Mouse (Mus musculus) embryonic facial prominence, embryonic 10.5 days (tissue): Measurements from ENCODE around the gene Sp110. TPM values are rescaled to one million over a fixed set of nuclear protein-coding genes. Genes with fewer than 3 reads are reported as not detected.
"Not testable (repeated sequence)": the region's sequence is repeated elsewhere in the genome, so short reads cannot be mapped to it uniquely, and the experiment has no call there.

Experiments
- DNase-seq: peaks from one replicate; pipeline ENCODE4 v3.0.0-alpha.2; 2017; ENCODE audit warnings: low spot score
- H3K27ac ChIP-seq: fragments of 300-500 bp; sonication (generic); replicated peaks from 2 replicates; pipeline ENCODE4 v1.5.1; 2016; ENCODE audit warnings: mild to moderate bottlenecking
- H3K27me3 ChIP-seq: fragments of 300-500 bp; sonication (generic); replicated peaks from 2 replicates; pipeline ENCODE4 v1.6.1; 2016; ENCODE audit warnings: low read depth, mild to moderate bottlenecking; ENCODE audit not compliant: poor library complexity, severe bottlenecking
- H3K36me3 ChIP-seq: fragments of 300-500 bp; sonication (generic); replicated peaks from 2 replicates; pipeline ENCODE4 v1.6.1; 2016; ENCODE audit warnings: mild to moderate bottlenecking, moderate library complexity
- H3K4me1 ChIP-seq: fragments of 300-500 bp; sonication (generic); 2 replicates; pipeline ENCODE4 v1.6.1; 2016
- H3K4me3 ChIP-seq: fragments of 300-500 bp; sonication (generic); 2 replicates; pipeline ENCODE4 v1.5.1; 2016; ENCODE audit warnings: mild to moderate bottlenecking, moderate library complexity
- H3K9me3 ChIP-seq: fragments of 300-500 bp; sonication (generic); 2 replicates; pipeline ENCODE4 v1.6.1; 2016; ENCODE audit warnings: mild to moderate bottlenecking
- WGBS: fragments of 180-500 bp; shearing (Covaris S2); methylation state at CpG from one replicate; pipeline ENCODE4 v1.1.7; 2016; 5-methylcytosine and 5-hydroxymethylcytosine counted together
- polyA plus RNA-seq: library from polyadenylated mRNA; unstranded; fragments of >200 nt; fragmentation: Nextera tagmentation; extraction: Ambion mirVana; gene quantifications from 2 replicates; pipeline ENCODE4 v1.2.1, GENCODE M21; 2016

Sp110 gene
- 0.38 and 0.69 TPM in 2 replicates for polyA plus RNA-seq

GRCm38 (mm10) chr1:85598271-85599012 is at the start of gene Sp110:
Sp110 (minus strand) TSS chr1:85598817.
- not testable (repeated sequence) for H3K9me3 ChIP-seq, H3K4me3 ChIP-seq, H3K27ac ChIP-seq, H3K27me3 ChIP-seq, H3K36me3 ChIP-seq, DNase-seq, H3K4me1 ChIP-seq
- 77% methylated on average over 17 of the region's 17 CpGs for WGBS

DNA sequence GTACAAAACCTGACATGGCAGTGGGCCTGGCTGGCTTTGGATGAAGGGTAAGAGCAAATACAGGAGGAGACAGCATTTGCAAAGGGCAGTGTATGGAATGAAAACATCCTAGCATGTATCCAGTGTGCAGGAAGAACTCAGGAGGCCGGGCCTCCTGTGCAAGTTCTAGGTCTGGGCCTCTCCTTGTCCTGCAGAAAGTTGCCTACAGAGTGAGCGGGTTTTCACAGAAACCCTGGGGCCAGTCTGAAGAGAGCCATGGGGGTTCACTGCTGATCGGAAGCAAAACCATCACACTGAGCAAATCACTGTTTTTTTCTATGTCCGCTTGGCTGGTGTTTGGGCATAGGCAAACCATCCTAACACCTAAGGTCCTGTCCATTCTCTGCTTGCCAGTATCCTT is 39.5 kb upstream of the Sp110 start:
- H3K36me3 ChIP-seq, DNase-seq, H3K27me3 ChIP-seq, H3K4me3 ChIP-seq, H3K9me3 ChIP-seq, H3K27ac ChIP-seq, H3K4me1 ChIP-seq: not testable (repeated sequence)
- 82% methylated on average over 4 of the region's 4 CpGs for WGBS

DNA sequence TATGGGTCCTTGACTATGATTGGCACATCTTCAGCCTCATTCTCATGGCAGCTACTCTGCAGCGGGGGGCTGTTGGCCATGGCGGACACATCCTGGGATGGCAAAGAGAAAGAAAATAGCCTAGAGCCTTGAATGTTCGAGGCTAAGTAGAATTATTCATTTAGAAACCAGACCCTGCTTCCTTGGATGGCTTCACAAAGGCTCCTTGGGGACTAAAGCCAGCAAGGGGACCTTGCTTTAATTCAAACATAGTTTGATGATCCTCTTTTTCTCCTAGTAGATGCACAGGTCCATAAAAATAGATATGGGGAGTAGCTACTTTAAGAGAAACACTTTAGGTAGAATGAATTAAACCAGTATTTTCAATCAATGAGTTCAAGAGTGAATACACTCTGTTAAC is 38.3 kb upstream of the Sp110 start:
- not testable (repeated sequence) for H3K36me3 ChIP-seq, H3K27ac ChIP-seq, H3K4me1 ChIP-seq, H3K27me3 ChIP-seq, H3K9me3 ChIP-seq, DNase-seq, H3K4me3 ChIP-seq
- WGBS, result 63% methylated on average over 3 of the region's 3 CpGs

- not testable (repeated sequence) for H3K4me3 ChIP-seq, H3K9me3 ChIP-seq, H3K27me3 ChIP-seq, H3K4me1 ChIP-seq, DNase-seq, H3K27ac ChIP-seq, H3K36me3 ChIP-seq
- 71% methylated on average over 1 of the region's 1 CpGs for WGBS
These were observed 20.1 kb upstream of the Sp110 start for GRCm38 (mm10) chr1:85618689-85619088.

DNA sequence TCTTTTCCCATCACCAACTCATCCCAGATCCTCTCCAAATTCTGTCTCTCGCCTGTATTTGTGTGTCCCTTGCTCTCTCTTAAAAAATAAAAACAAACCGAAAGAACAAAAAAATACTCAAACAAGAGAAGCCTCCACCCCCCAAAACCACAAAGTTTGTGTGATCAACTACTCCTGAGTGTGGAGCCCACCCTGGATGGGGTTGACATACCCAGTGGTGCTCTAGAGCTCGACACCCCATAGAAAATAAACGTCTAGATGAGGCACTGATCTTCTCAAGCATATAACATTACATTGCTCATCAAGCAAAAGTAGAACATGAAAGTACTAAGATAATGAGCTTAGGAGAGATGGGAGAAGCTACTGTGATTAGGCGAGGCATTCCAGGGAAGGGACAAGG is 18.5 kb upstream of the Sp110 start:
- H3K4me1 ChIP-seq, H3K27me3 ChIP-seq, H3K27ac ChIP-seq, DNase-seq, H3K9me3 ChIP-seq, H3K36me3 ChIP-seq, H3K4me3 ChIP-seq: not testable (repeated sequence)
- 68% methylated on average over 4 of the region's 5 CpGs for WGBS

DNA sequence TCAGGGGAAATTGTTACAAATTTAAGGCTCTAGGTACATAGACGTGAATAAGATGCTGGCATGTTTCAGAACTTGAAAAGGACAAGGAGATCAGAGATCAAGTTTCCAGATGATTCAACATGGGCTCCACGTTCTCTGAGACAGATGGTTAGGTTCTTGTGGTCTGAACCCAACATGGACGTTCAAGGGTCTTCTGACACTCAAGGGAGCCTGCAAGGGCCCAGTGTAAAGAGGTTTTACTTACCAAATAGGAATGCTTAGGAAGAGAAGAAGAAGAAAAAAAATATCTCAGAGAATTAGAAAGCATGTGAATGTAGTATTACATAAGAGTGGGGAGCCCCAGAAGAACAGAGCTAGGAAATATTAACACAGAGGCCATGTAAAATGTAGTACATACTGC is 17.2 kb upstream of the Sp110 start:
- peaks cover 11% of the 10 kb centered on the region for H3K9me3 ChIP-seq
- not testable (repeated sequence) for H3K36me3 ChIP-seq, H3K27me3 ChIP-seq, H3K4me1 ChIP-seq, DNase-seq, H3K27ac ChIP-seq, H3K4me3 ChIP-seq
- 67% methylated on average over 3 of the region's 3 CpGs for WGBS

DNA sequence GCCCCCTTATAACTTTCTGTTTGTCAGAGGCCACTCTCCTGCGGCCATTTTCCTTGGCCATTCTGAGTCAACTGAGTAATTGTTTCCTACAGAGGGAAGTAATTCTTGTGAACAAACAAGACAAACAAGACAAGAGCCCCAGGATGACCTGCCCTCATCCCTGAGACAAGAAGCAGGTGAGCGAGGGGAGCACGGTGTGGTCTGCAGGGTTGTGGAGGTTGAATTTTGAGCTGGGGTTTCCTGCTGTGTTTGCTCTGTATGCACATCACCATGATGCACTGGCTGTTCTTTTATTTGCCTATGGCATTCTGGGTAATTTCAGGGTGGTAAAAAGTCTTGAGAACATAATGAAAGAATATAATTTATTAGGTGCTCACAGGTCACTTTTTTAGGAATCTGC is 16.5 kb upstream of the Sp110 start:
- not testable (repeated sequence) for H3K4me1 ChIP-seq, H3K27ac ChIP-seq, H3K27me3 ChIP-seq, DNase-seq, H3K4me3 ChIP-seq, H3K36me3 ChIP-seq
- peaks cover 13% of the 10 kb centered on the region for H3K9me3 ChIP-seq
- 93% methylated on average over 3 of the region's 3 CpGs for WGBS

DNA sequence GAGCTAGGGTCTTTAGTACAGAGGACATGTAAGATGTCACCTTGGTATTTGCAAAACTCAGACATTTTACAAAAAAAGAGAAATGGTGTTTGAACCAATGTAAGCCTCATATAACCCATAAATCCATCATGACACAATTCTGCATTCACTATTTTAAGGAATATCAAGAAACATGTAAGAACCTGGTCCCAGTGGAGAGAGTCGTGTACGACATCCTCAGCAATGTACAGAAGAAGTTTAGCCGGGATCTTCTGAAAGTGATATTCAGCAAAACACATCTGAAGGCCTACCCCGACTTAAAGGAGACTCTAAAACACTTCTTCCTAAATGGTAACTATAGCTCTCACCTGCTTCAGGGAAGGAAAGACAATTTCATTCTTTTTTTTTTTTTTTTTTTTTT is 12.0 kb upstream of the Sp110 start:
- H3K9me3 ChIP-seq, DNase-seq, H3K4me1 ChIP-seq, H3K36me3 ChIP-seq, H3K4me3 ChIP-seq, H3K27ac ChIP-seq, H3K27me3 ChIP-seq: not testable (repeated sequence)
- no CpG with 5 or more reads among the region's 4 CpGs for WGBS

DNA sequence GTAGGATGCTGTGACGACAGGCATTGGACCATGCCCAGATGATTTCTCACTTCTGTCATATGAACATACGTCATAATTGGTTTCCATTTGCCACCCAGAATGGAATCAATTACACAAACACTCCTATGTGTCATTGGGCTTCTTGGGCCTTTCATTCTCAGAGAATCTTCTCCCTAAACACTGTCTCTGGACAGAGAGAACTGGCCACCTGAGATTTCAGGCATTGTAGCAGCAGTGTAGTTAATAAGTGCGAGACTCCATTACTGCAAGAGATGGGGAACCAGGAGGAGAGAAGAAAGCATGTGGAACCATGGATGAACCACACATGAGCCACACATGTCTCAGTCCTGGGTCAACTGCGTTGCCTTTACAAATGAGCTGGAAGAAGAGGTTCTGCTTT is 9.7 kb upstream of the Sp110 start:
- H3K4me3 ChIP-seq, H3K9me3 ChIP-seq, DNase-seq, H3K27ac ChIP-seq, H3K4me1 ChIP-seq, H3K27me3 ChIP-seq, H3K36me3 ChIP-seq: not testable (repeated sequence)
- 80% methylated on average over 3 of the region's 4 CpGs for WGBS

DNA sequence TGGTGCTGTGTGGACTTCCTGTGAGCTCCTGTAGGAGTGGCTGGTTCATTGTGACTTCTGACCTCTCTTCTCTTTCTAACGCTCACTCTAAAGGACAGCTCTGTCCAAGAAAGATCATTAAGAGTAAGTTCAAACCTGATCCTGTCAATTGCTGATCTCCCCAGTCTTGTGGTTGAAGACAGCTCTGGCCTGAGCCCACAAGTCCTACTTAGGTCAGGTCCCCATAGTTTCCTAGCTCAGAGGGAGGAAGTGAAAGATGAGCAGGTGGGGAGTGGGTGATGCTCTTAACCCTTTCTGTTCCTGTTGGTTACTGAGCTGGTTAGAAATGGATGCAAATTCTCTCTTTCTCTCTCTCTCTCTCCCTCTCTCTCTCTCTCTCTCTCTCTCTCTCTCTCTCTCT is 5.7 kb upstream of the Sp110 start:
- DNase-seq, H3K27me3 ChIP-seq, H3K36me3 ChIP-seq, H3K9me3 ChIP-seq, H3K4me1 ChIP-seq, H3K4me3 ChIP-seq, H3K27ac ChIP-seq: not testable (repeated sequence)
- WGBS, result 67% methylated on average over 1 of the region's 1 CpGs

- H3K4me3 ChIP-seq, H3K9me3 ChIP-seq: not testable (repeated sequence)
These were observed 2.2 kb upstream of the Sp110 start for GRCm38 (mm10) chr1:85600794-85601193.

GRCm38 (mm10) chr1:85600078-85600477 is 1.5 kb upstream of the Sp110 start, which contains the start of gene Sp140:
Sp140 (plus strand) TSS chr1:85600378.
- not testable (repeated sequence) for H3K9me3 ChIP-seq, DNase-seq, H3K27me3 ChIP-seq, H3K4me1 ChIP-seq, H3K27ac ChIP-seq, H3K4me3 ChIP-seq, H3K36me3 ChIP-seq
- WGBS, result 29% methylated on average over 1 of the region's 5 CpGs

More at GRCm38 (mm10) chr1:85600794-85601193, 2.2 kb upstream of the Sp110 start:
- not testable (repeated sequence) for H3K36me3 ChIP-seq, H3K27ac ChIP-seq, H3K27me3 ChIP-seq, DNase-seq, H3K4me1 ChIP-seq
- whole genome bisulfite sequencing, result 60% methylated on average over 4 of the region's 4 CpGs

- H3K27ac ChIP-seq, H3K4me3 ChIP-seq, H3K4me1 ChIP-seq, H3K27me3 ChIP-seq, H3K9me3 ChIP-seq, DNase-seq, H3K36me3 ChIP-seq: not testable (repeated sequence)
- WGBS, result 86% methylated on average over 8 of the region's 8 CpGs
These were observed 6.1 kb downstream of the Sp110 start for GRCm38 (mm10) chr1:85592526-85592925.
